Mouse (Mus musculus): Measurements from ENCODE around the gene Nrtn. TPM values are rescaled to one million over a fixed set of nuclear protein-coding genes. Genes with fewer than 3 reads are reported as not detected.
A peak's percentile ranks its signal among the peaks of the same experiment; 100 is the strongest.

The Nrtn gene
- polyA plus RNA-seq (2012; rRNA removed) (24.1 and 36.7 TPM in 2 replicates), polyA plus RNA-seq (2014; fragmentation: Nextera tagmentation; extraction: Ambion mirVana) (31.9 and 36.5 TPM in 2 replicates)

DNA sequence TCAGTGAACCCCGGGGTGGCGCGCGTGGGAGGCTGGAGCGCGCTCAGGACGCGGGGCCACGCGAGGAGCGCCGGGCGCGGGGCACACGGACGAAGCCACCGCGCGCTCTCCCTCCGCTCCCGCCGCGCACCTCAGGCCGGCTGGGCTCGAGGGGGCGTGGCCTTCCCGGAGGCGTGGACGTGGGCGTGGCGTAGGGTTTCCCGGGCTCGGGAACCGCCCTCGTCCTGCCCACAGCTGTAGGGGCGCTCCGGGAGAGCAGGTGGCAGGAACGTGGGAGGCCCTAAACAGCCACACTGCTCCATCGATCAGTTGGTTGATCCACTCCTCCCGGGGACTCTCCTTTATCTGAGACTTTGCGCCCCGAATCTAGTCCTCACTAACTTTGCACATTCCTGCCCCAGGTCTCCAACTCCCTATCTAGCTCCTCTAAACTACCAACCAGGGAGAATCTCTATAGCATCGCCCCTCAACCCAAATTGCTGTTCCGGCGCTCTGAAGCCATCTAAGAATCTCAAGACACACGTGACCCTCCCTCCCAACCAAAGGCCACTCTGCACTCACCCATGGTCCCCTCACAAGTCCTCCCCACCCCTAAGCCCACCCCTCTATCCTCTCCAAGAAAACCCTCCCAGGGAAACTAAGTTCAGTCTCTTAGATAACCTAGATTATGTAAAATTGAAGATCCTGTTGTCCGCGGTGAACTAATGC is at the start of gene Nrtn:
Nrtn (minus strand) TSS at position 115 of the 708 bp plus-strand sequence.
- peak within 1 kb of the TSS; percentile 47 for H3K9ac ChIP-seq (ENCODE audit: low read depth, low read length, severe bottlenecking)
- TF ChIP-seq POLR2A (IDR thresholded peaks at IDR 0.05; ENCODE audit: borderline replicate concordance, extremely low read depth, insufficient read depth, insufficient read length) = no peak
- peak within 1 kb of the TSS; percentile 44 for H3K4me3 ChIP-seq (replicated peaks; ENCODE audit: low read length)
- peaks cover 21% of the 10 kb centered on the region for H3K4me1 ChIP-seq (ENCODE audit: control insufficient read depth, insufficient read depth, low read length)
- no peak within 1 kb of the TSS for H3K27ac ChIP-seq (replicated peaks; ENCODE audit: low read depth, low read length)
- no peaks in the 10 kb centered on the region for H3K9me3 ChIP-seq (ENCODE audit: control insufficient read depth, low read length)
- ATAC-seq (ENCODE audit: low FRiP score, low read depth) (peak; percentile 78), DNase-seq (ENCODE audit: low spot score) (peak; percentile 76)
- peak within 1 kb of the TSS; percentile 67 for H3K4me2 ChIP-seq (replicated peaks; ENCODE audit: low read depth, low read length, severe bottlenecking)
- no peaks in the 10 kb centered on the region for H3K36me3 ChIP-seq (ENCODE audit: control insufficient read depth, insufficient read depth, low read length)
- H3K27me3 ChIP-seq (ENCODE audit: control insufficient read depth, insufficient read depth, low read length) = peaks cover 39% of the 10 kb centered on the region
- under 1% methylated on average over 39 of the region's 48 CpGs for WGBS

DNA sequence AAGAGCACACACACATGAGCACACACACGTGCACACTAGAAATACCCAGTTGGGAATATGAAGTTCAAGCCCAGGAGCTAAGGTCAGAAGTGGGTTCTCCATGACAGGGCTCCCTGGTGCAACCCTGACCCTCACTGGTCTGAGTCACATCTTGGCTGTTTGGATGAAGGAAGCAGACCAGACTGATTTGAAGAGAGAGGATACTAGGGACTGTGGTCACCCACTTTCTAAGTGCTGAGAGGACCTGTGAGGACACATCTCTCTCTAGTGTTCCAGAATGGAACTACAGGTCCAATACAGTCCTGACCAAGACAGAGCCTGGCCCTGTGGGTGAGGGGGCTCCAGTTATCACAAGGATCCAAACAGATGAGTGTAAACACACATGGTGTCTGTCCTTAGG is 48.5 kb upstream of the Nrtn start:
- Histone ChIP-seq H3K4me1 (ENCODE audit: control insufficient read depth, insufficient read depth, low read length) (peaks cover 9% of the 10 kb centered on the region), H3K9ac (ENCODE audit: low read depth, low read length, severe bottlenecking) (0 out of 2 replicates have a peak overlapping the region, but pooled peaks have one; percentile 21), H3K27me3 (ENCODE audit: control insufficient read depth, insufficient read depth, low read length) (no peaks in the 10 kb centered on the region), H3K36me3 (ENCODE audit: control insufficient read depth, insufficient read depth, low read length) (no peaks in the 10 kb centered on the region), H3K9me3 (ENCODE audit: control insufficient read depth, low read length) (no peaks in the 10 kb centered on the region), H3K4me2 (replicated peaks; ENCODE audit: low read depth, low read length, severe bottlenecking) (no peak overlapping the region), H3K27ac (replicated peaks; ENCODE audit: low read depth, low read length) (no peak overlapping the region), H3K4me3 (replicated peaks; ENCODE audit: low read length) (no peak overlapping the region)
- ATAC-seq (ENCODE audit: low FRiP score, low read depth) = no peak
- 86% methylated on average over 1 of the region's 1 CpGs for WGBS
- no peak for TF ChIP-seq POLR2A (IDR thresholded peaks at IDR 0.05; ENCODE audit: borderline replicate concordance, extremely low read depth, insufficient read depth, insufficient read length)
- DNase-seq (ENCODE audit: low spot score) = no peak

DNA sequence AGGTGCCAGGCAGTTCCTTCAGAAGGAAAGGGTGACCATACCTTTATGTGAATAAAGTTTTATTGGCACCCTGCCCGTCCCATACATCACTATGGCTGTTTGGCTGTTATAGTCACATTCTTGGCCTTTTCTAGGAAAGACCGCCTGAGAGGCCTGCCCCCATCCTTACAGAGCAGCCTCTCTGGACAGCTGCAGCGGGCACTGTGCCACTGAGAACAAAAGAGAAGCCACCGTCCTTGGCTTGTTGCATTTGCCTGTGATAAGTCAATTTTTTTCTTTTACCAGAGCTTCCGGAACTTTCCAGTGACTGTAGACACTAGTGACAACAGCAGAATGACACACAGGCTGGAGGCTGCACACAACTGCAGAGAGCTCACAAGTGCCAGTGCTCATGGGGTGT is 47.6 kb upstream of the Nrtn start:
- ATAC-seq (ENCODE audit: low FRiP score, low read depth) (no peak), DNase-seq (ENCODE audit: low spot score) (no peak)
- H3K9me3 ChIP-seq (ENCODE audit: control insufficient read depth, low read length) = no peaks in the 10 kb centered on the region
- H3K27ac ChIP-seq (replicated peaks; ENCODE audit: low read depth, low read length) = no peak overlapping the region
- no peak overlapping the region for H3K9ac ChIP-seq (ENCODE audit: low read depth, low read length, severe bottlenecking)
- H3K4me1 ChIP-seq (ENCODE audit: control insufficient read depth, insufficient read depth, low read length) = peaks cover under 1% of the 10 kb centered on the region
- no peak overlapping the region for H3K4me3 ChIP-seq (replicated peaks; ENCODE audit: low read length)
- no peaks in the 10 kb centered on the region for H3K36me3 ChIP-seq (ENCODE audit: control insufficient read depth, insufficient read depth, low read length)
- TF ChIP-seq POLR2A (IDR thresholded peaks at IDR 0.05; ENCODE audit: borderline replicate concordance, extremely low read depth, insufficient read depth, insufficient read length) = no peak
- H3K4me2 ChIP-seq (replicated peaks; ENCODE audit: low read depth, low read length, severe bottlenecking) = no peak overlapping the region
- WGBS = 83% methylated on average over 5 of the region's 5 CpGs
- no peaks in the 10 kb centered on the region for H3K27me3 ChIP-seq (ENCODE audit: control insufficient read depth, insufficient read depth, low read length)

DNA sequence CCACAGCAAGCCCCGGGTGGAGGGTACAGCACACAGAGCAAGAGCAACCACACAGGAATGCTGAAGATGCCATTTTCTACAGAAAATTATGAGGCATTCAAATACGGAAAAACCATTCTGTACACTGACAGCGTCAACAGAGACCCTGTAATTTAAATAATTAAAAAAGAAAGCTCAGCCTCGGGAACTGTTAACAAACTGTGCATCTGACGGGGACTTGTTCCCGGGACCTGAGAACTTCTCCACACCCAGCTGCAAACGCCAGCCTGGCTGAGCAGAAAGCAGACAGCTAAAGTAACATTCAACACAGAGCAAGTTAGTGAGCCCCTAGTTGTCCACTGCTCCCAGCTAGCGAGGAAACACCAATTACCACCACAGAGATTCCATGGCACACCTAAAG is 44.7 kb upstream of the Nrtn start:
- no peak for ATAC-seq (ENCODE audit: low FRiP score, low read depth)
- TF ChIP-seq POLR2A (IDR thresholded peaks at IDR 0.05; ENCODE audit: borderline replicate concordance, extremely low read depth, insufficient read depth, insufficient read length) = no peak

DNA sequence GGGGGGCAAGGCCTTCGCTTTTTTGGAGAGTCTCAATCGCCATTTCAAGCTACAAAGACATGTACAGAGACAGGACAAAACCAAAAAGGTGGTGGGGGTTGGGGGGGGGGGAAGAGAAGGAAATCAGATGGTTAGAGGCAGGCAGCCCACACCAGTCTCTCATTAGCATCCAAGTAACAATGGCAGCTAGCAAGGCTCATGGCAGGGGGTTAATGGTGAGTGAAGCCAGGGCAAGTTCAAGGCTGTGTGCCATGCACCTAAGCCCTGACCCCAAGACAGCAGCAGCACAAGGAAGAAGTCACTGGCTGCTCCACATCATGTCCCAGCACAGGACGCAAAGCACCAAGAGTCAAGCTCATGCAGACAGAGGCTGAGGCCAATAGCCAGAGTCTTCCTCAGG is 41.9 kb upstream of the Nrtn start:
- Histone ChIP-seq H3K9me3 (ENCODE audit: control insufficient read depth, low read length) (no peaks in the 10 kb centered on the region), H3K4me1 (ENCODE audit: control insufficient read depth, insufficient read depth, low read length) (no peaks in the 10 kb centered on the region), H3K27ac (replicated peaks; ENCODE audit: low read depth, low read length) (no peak overlapping the region), H3K36me3 (ENCODE audit: control insufficient read depth, insufficient read depth, low read length) (no peaks in the 10 kb centered on the region), H3K4me3 (replicated peaks; ENCODE audit: low read length) (no peak overlapping the region), H3K27me3 (ENCODE audit: control insufficient read depth, insufficient read depth, low read length) (no peaks in the 10 kb centered on the region), H3K9ac (ENCODE audit: low read depth, low read length, severe bottlenecking) (no peak overlapping the region), H3K4me2 (replicated peaks; ENCODE audit: low read depth, low read length, severe bottlenecking) (no peak overlapping the region)
- WGBS = 86% methylated on average over 3 of the region's 3 CpGs
- no peak for ATAC-seq (ENCODE audit: low FRiP score, low read depth)
- no peak for TF ChIP-seq POLR2A (IDR thresholded peaks at IDR 0.05; ENCODE audit: borderline replicate concordance, extremely low read depth, insufficient read depth, insufficient read length)
- no peak for DNase-seq (ENCODE audit: low spot score)

More for the DNA sequence above, 44.7 kb upstream of the Nrtn start:
- H3K4me3 ChIP-seq (replicated peaks; ENCODE audit: low read length) = no peak overlapping the region
- no peak overlapping the region for H3K27ac ChIP-seq (replicated peaks; ENCODE audit: low read depth, low read length)
- H3K36me3 ChIP-seq (ENCODE audit: control insufficient read depth, insufficient read depth, low read length) = no peaks in the 10 kb centered on the region
- no peak overlapping the region for H3K9ac ChIP-seq (ENCODE audit: low read depth, low read length, severe bottlenecking)
- no peaks in the 10 kb centered on the region for H3K27me3 ChIP-seq (ENCODE audit: control insufficient read depth, insufficient read depth, low read length)
- no peak for DNase-seq (ENCODE audit: low spot score)
- WGBS = 71% methylated on average over 8 of the region's 8 CpGs
- H3K9me3 ChIP-seq (ENCODE audit: control insufficient read depth, low read length) = no peaks in the 10 kb centered on the region
- H3K4me1 ChIP-seq (ENCODE audit: control insufficient read depth, insufficient read depth, low read length) = no peaks in the 10 kb centered on the region
- H3K4me2 ChIP-seq (replicated peaks; ENCODE audit: low read depth, low read length, severe bottlenecking) = no peak overlapping the region

Data from limb, embryonic 14.5 days (tissue).